Mouse (Mus musculus) G1E (cell line): ENCODE measurements around the gene Fahd1. TPM values are rescaled to one million over a fixed set of nuclear protein-coding genes. Genes with fewer than 3 reads are reported as not detected.

ENCODE experiments used
- ATAC-seq: 2 replicates; pipeline ENCODE4 v1.8.0; 2016; ENCODE audit warnings: mild to moderate bottlenecking; ENCODE audit not compliant: insufficient number of reproducible peaks, poor library complexity, low FRiP score, severe bottlenecking; ENCODE audit errors: extremely low read depth
- DNase-seq: peaks from one replicate; pipeline ENCODE4 v3.0.0; 2012; ENCODE audit warnings: low spot score
- H3K27me3 ChIP-seq: 2 replicates; pipeline ENCODE4 v1.6.1; 2012; ENCODE audit warnings: mild to moderate bottlenecking, low read length, inconsistent platforms; ENCODE audit not compliant: insufficient read depth
- H3K36me3 ChIP-seq: replicated peaks from 2 replicates; pipeline ENCODE3; 2012; ENCODE audit warnings: mild to moderate bottlenecking, inconsistent platforms
- H3K4me1 ChIP-seq: 2 replicates; pipeline ENCODE4 v1.6.1; 2012; ENCODE audit warnings: low read depth, low read length, inconsistent platforms, mixed read lengths; ENCODE audit not compliant: insufficient read depth
- H3K4me3 ChIP-seq: 2 replicates; pipeline ENCODE4 v1.5.1; 2012; ENCODE audit warnings: low read depth, mild to moderate bottlenecking, inconsistent platforms, low read length, moderate library complexity, mixed read lengths
- H3K9me3 ChIP-seq: replicated peaks from 2 replicates; pipeline ENCODE4 v1.6.1; 2012; ENCODE audit warnings: inconsistent platforms
- CTCF ChIP-seq: IDR thresholded peaks from 2 replicates; pipeline ENCODE4 v1.5.1; 2012; ENCODE audit warnings: low read depth, low read length, inconsistent platforms, mixed read lengths
- GATA1 ChIP-seq: IDR thresholded peaks from 2 replicates; pipeline ENCODE4 v1.6.1; 2012; ENCODE audit warnings: borderline replicate concordance, low read length, inconsistent platforms, mixed read lengths
- GATA2 ChIP-seq: IDR thresholded peaks from 2 replicates; pipeline ENCODE4 v1.6.1; 2012; ENCODE audit warnings: low read depth, low read length, inconsistent platforms, borderline replicate concordance
- POLR2AphosphoS5 ChIP-seq: IDR thresholded peaks from 2 replicates; pipeline ENCODE4 v1.6.1; 2012; ENCODE audit warnings: low read depth, low read length, inconsistent platforms; ENCODE audit not compliant: insufficient replicate concordance
- TAL1 ChIP-seq: conservative IDR thresholded peaks from 2 replicates; pipeline ENCODE4 v1.6.1; 2012; ENCODE audit warnings: low read depth, low read length, inconsistent platforms, mixed read lengths
- polyA plus RNA-seq: library from polyadenylated mRNA; stranded (reverse); fragments of >175 nt; gene quantifications from 2 replicates; pipeline ENCODE4 v1.2.3, GENCODE M21; 2012
- total RNA-seq, 2 experiments: library from RNA; stranded (forward) in 1 of 2; stranded (reverse) in 1 of 2; fragments of 200-1000 nt in 1 of 2; fragments of >200 nt in 1 of 2; fragmentation: Nextera tagmentation in 1 of 2; gene quantifications; 2 replicates each; pipeline ENCODE4 v1.2.3; 2014 to 2017

Fahd1 gene
- total and polyA plus RNA-seq, 3 experiments = 4.5 to 16.1 (median 7.9) TPM

DNA sequence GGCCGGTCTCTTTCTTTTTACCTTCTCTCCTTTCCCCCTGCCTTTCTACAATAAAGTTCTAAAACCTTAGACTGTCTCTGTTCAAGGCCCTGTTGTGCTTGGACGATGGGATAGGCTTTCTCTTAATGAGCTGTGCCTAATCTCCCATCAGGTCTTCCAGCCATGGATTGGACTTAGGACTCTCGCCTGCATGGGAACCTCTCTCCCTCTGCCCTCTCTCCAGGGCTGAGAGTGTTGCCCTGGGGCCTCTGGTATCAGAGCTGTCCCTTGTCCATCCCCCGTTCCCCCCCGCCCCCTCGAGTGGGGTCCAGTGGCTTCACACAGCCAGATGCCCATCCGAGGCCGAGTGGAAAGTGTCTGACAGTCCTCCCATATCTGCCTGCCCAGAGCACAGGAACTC is 24.8 kb upstream of the Fahd1 start:
- Histone ChIP-seq H3K4me3 (no peak overlapping the region), H3K36me3 (peaks cover 4% of the 10 kb centered on the region), H3K4me1 (peaks cover 16% of the 10 kb centered on the region), H3K27me3 (peaks cover 25% of the 10 kb centered on the region; the same call in 1 of the 2 replicates), H3K9me3 (no peaks in the 10 kb centered on the region)
- ATAC-seq (no peak), DNase-seq (no peak)
- TF ChIP-seq CTCF (no peak), GATA1 (no peak), POLR2AphosphoS5 (no peak), GATA2 (no peak), TAL1 (no peak)

DNA sequence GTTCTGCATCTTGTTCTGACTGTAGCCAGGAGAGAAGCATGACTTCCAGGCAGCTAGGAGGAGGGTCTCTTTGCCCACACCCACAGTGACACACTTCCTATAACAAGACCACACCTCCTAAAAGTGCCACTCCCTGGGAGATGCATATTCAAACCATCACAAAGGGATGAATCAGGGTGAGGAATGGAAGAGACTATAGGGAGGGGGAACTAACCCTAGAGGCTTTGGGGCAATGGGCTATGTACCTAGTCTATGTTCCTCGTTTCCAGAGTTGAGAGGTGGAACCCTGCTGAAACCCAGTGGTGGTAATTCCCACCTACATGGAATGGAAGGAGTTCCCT is 24.2 kb upstream of the Fahd1 start:
- Histone ChIP-seq H3K9me3 (no peaks in the 10 kb centered on the region), H3K4me3 (no peak overlapping the region), H3K4me1 (peaks cover 16% of the 10 kb centered on the region), H3K36me3 (no peaks in the 10 kb centered on the region), H3K27me3 (peaks cover 25% of the 10 kb centered on the region; the same call in 1 of the 2 replicates)
- DNase-seq (no peak), ATAC-seq (no peak)
- TF ChIP-seq GATA1 (no peak), POLR2AphosphoS5 (no peak), GATA2 (no peak), CTCF (no peak), TAL1 (no peak)

GRCm38 (mm10) chr17:24873695-24874404 is 23.7 kb upstream of the Fahd1 start:
- H3K4me3 ChIP-seq = no peak overlapping the region
- no peaks in the 10 kb centered on the region for H3K36me3 ChIP-seq
- H3K27me3 ChIP-seq = peaks cover 25% of the 10 kb centered on the region; the same call in 1 of the 2 replicates
- no peaks in the 10 kb centered on the region for H3K9me3 ChIP-seq
- ATAC-seq (no peak), DNase-seq (no peak)
- no peak for TF ChIP-seq POLR2AphosphoS5
- TF ChIP-seq TAL1 = no peak
- no peak for TF ChIP-seq GATA1
- no peak for TF ChIP-seq GATA2
- no peak for TF ChIP-seq CTCF
- peaks cover 16% of the 10 kb centered on the region for H3K4me1 ChIP-seq

DNA sequence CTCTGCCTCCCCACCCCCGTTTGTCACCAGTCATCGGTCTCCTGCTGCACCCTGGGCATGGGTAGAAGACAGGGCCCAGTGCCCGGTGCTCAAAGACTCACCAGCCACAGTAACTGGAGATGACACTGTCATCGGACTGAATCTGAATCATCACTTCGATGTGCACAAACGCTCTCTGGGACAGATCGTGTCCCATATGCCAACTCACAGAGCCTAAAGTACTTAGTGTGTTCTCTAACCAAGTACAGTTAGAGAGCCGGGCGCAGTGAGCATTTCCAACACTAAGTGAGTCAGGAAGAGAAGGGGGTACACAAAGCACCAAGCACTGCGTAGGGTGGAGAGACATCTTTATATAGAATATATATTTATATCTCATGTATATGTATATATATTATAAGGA is 17.8 kb upstream of the Fahd1 start:
- Histone ChIP-seq H3K36me3 (peaks cover 49% of the 10 kb centered on the region), H3K4me1 (no peaks in the 10 kb centered on the region), H3K27me3 (peaks cover 7% of the 10 kb centered on the region; the same call in 1 of the 2 replicates), H3K9me3 (no peaks in the 10 kb centered on the region), H3K4me3 (no peak overlapping the region)
- ATAC-seq (no peak), DNase-seq (no peak)
- no peak for TF ChIP-seq POLR2AphosphoS5
- TF ChIP-seq GATA2 = no peak
- no peak for TF ChIP-seq CTCF
- TF ChIP-seq GATA1 = no peak
- no peak for TF ChIP-seq TAL1

- Histone ChIP-seq H3K4me3 (no peak within 1 kb of the TSS), H3K4me1 (no peaks in the 10 kb centered on the region), H3K36me3 (peaks cover 70% of the 10 kb centered on the region), H3K9me3 (no peaks in the 10 kb centered on the region), H3K27me3 (peaks cover 3% of the 10 kb centered on the region; the same call in 1 of the 2 replicates)
- DNase-seq = no peak
- TF ChIP-seq TAL1 (no peak), GATA2 (no peak), GATA1 (no peak), POLR2AphosphoS5 (no peak), CTCF (no peak)
- ATAC-seq = no peak
Measured at GRCm38 (mm10) chr17:24865776-24866175, 15.6 kb upstream of the Fahd1 start, which contains the start of gene Igfals. TSS of gene Igfals (plus strand) at chr17:24865997.

- peaks cover 29% of the 10 kb centered on the region for H3K4me1 ChIP-seq
- no peaks in the 10 kb centered on the region for H3K27me3 ChIP-seq
- ATAC-seq (no peak), DNase-seq (no peak)
- H3K9me3 ChIP-seq = no peaks in the 10 kb centered on the region
- H3K36me3 ChIP-seq = peaks cover 94% of the 10 kb centered on the region
- TF ChIP-seq POLR2AphosphoS5 (no peak), GATA1 (no peak), GATA2 (no peak), TAL1 (no peak), CTCF (no peak)
- H3K4me3 ChIP-seq = no peak overlapping the region
Measured at GRCm38 (mm10) chr17:24861785-24862184, 11.6 kb upstream of the Fahd1 start.
